Mouse (Mus musculus) heart, embryonic 16.5 days (tissue): Measurements from ENCODE around the gene Dnajc6. TPM values are rescaled to one million over a fixed set of nuclear protein-coding genes. Genes with fewer than 3 reads are reported as not detected.

Experiments used
- ATAC-seq: fragments of 200-750 bp; cut with Nextera tagmentation; replicated peaks from 2 replicates; pipeline ENCODE4 v1.8.0; 2017; ENCODE audit warnings: moderate number of reproducible peaks; ENCODE audit not compliant: insufficient read depth, low FRiP score; ENCODE audit errors: extremely low read depth
- H3K27ac ChIP-seq: fragments of 300-500 bp; sonication (generic); 2 replicates; pipeline ENCODE4 v1.5.1; 2014; ENCODE audit warnings: mild to moderate bottlenecking, low read length, control low read depth, moderate library complexity
- H3K27me3 ChIP-seq: fragments of 300-500 bp; sonication (generic); 2 replicates; pipeline ENCODE4 v1.6.1; 2014; ENCODE audit warnings: low read length, mixed read lengths; ENCODE audit not compliant: control insufficient read depth, insufficient read depth
- H3K36me3 ChIP-seq: fragments of 300-500 bp; sonication (generic); 2 replicates; pipeline ENCODE4 v1.6.1; 2014; ENCODE audit not compliant: control insufficient read depth, insufficient read depth
- H3K4me1 ChIP-seq: fragments of 300-500 bp; sonication (generic); 2 replicates; pipeline ENCODE4 v1.6.1; 2014; ENCODE audit warnings: low read length, mixed read lengths; ENCODE audit not compliant: control insufficient read depth, insufficient read depth
- H3K4me2 ChIP-seq: fragments of 300-500 bp; sonication (generic); 2 replicates; pipeline ENCODE4 v1.6.1; 2014; ENCODE audit warnings: low read depth, mild to moderate bottlenecking, control low read depth, low read length
- H3K4me3 ChIP-seq: fragments of 300-500 bp; sonication (generic); 2 replicates; pipeline ENCODE4 v1.5.1; 2014; ENCODE audit warnings: mild to moderate bottlenecking, control low read depth, low read length
- H3K9ac ChIP-seq: fragments of 300-500 bp; sonication (generic); 2 replicates; pipeline ENCODE4 v1.6.1; 2014; ENCODE audit warnings: low read length, control low read depth
- H3K9me3 ChIP-seq: fragments of 300-500 bp; sonication (generic); replicated peaks from 2 replicates; pipeline ENCODE4 v1.6.1; 2016; ENCODE audit warnings: low read length; ENCODE audit not compliant: control insufficient read depth
- WGBS: fragments of 180-500 bp; shearing (Covaris S2); extraction: QIAGEN DNeasy Blood & Tissue Kit; methylation state at CpG from one replicate; pipeline ENCODE4 v1.1.7; 2014; 5-methylcytosine and 5-hydroxymethylcytosine counted together
- polyA plus RNA-seq: library from polyadenylated mRNA; unstranded; fragments of >200 nt; fragmentation: Nextera tagmentation; extraction: Ambion mirVana; gene quantifications from 2 replicates; pipeline ENCODE4 v1.2.1, GENCODE M21; 2015

The Dnajc6 gene
- polyA plus RNA-seq, 1 experiment from 2014 or later, result 1.7 TPM

GRCm38 (mm10) chr4:101569076-101569475 is 72.6 kb downstream of the Dnajc6 start:
- Histone ChIP-seq H3K27ac (no peak overlapping the region), H3K27me3 (no peaks in the 10 kb centered on the region), H3K4me2 (no peak overlapping the region), H3K36me3 (no peaks in the 10 kb centered on the region), H3K9ac (no peak overlapping the region), H3K9me3 (no peaks in the 10 kb centered on the region), H3K4me1 (no peaks in the 10 kb centered on the region), H3K4me3 (no peak overlapping the region)
- 55% methylated on average over 7 of the region's 7 CpGs for WGBS
- no peak for ATAC-seq

GRCm38 (mm10) chr4:101572142-101572541 is 75.7 kb downstream of the Dnajc6 start:
- no peaks in the 10 kb centered on the region for H3K36me3 ChIP-seq
- no peak for ATAC-seq
- no peaks in the 10 kb centered on the region for H3K27me3 ChIP-seq
- H3K9ac ChIP-seq, result no peak overlapping the region
- WGBS, result 68% methylated on average over 2 of the region's 2 CpGs
- no peaks in the 10 kb centered on the region for H3K9me3 ChIP-seq
- no peak overlapping the region for H3K4me3 ChIP-seq
- no peaks in the 10 kb centered on the region for H3K4me1 ChIP-seq
- H3K4me2 ChIP-seq, result no peak overlapping the region
- H3K27ac ChIP-seq, result no peak overlapping the region

DNA sequence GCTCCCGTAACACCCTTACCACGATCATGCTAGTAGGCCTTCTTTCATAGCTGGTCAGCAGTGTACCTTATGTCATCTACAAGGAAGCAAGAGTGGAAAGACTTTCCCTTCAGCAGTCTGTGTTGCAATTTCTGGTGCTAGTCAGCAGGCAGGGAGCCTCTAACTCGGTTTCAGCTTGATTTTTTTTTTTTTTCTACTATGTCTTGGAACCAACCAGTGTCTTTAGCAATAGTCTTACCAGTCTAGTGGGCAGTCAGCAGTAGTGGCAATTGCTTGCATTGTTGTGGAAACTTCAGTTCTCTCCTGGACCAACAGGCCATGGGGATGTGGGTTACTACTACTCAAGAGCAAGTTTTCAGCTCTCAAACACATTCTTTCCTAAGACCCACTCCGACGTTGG is 78.9 kb downstream of the Dnajc6 start:
- no peak overlapping the region for H3K9ac ChIP-seq
- 82% methylated on average over 5 of the region's 5 CpGs for WGBS
- no peaks in the 10 kb centered on the region for H3K4me1 ChIP-seq
- H3K27ac ChIP-seq, result no peak overlapping the region
- no peaks in the 10 kb centered on the region for H3K36me3 ChIP-seq
- no peaks in the 10 kb centered on the region for H3K9me3 ChIP-seq
- no peak overlapping the region for H3K4me3 ChIP-seq
- no peak overlapping the region for H3K4me2 ChIP-seq
- H3K27me3 ChIP-seq, result no peaks in the 10 kb centered on the region
- ATAC-seq, result no peak

DNA sequence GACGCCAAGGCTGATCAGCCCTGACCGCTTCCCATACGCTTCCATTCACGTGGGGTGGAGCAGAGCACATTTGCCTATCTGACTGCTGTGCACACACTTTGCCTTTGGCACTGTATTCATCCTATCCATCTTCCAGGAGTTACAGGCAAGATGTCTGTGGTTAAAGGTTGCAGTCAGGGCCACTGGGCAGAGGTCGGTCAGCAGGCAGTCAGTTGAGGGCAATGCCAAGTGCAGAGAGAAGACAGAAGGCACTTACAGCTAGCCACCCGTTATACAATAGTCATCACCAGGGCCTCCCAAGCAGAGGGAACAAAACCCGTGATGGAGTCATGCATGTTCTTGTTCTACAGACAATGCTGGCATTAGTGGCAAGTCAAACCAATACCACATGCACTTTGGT is 82.3 kb downstream of the Dnajc6 start:
- no peaks in the 10 kb centered on the region for H3K9me3 ChIP-seq
- no peaks in the 10 kb centered on the region for H3K4me1 ChIP-seq
- no peaks in the 10 kb centered on the region for H3K27me3 ChIP-seq
- H3K4me3 ChIP-seq, result no peak overlapping the region
- no peak for ATAC-seq
- 78% methylated on average over 7 of the region's 7 CpGs for WGBS
- H3K36me3 ChIP-seq, result no peaks in the 10 kb centered on the region
- no peak overlapping the region for H3K27ac ChIP-seq
- H3K9ac ChIP-seq, result no peak overlapping the region
- no peak overlapping the region for H3K4me2 ChIP-seq

DNA sequence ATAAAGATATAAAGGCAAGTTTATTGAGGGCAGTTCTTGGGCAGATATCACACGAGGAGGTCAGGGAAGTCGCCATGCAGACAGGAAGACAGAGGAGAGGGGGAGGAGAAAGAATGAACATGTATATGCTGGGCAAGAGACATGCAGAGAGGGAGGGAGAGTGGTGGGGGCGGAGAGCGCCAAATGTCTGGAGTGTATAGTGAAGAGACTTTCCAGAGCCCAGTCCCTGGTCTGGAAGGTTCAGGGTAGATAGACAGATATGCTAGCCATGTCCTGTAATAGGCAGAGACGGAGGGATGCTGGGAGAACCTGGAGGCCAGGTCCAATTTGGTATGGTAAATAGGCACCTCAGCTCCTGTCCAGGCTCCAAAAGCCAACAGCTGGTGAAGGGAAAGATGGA is 83.1 kb downstream of the Dnajc6 start:
- Histone ChIP-seq H3K27ac (no peak overlapping the region), H3K4me3 (no peak overlapping the region), H3K36me3 (no peaks in the 10 kb centered on the region), H3K4me2 (no peak overlapping the region), H3K27me3 (no peaks in the 10 kb centered on the region), H3K9me3 (no peaks in the 10 kb centered on the region), H3K4me1 (no peaks in the 10 kb centered on the region), H3K9ac (no peak overlapping the region)
- ATAC-seq, result no peak
- WGBS, result 56% methylated on average over 5 of the region's 5 CpGs

DNA sequence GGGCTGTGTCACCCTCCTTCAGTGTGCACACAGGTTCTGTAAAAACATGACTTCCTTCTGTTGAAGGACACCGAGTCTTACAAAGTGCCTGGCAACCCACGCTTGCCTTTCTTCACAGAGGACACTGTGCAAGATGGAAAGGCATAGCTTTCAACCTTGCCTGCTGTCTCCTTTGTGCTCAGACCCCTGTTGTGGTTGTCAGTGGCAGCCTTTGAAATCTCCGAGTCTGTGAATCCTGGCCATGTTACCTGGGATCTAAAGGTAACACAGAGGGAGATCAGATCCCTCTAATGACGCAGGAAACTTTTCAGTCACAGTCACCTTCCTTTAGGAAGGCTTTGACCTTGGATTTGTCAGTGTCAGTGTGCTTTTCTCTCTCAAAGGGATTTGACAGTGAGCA is 84.7 kb downstream of the Dnajc6 start:
- ATAC-seq, result no peak
- H3K4me2 ChIP-seq, result no peak overlapping the region
- no peaks in the 10 kb centered on the region for H3K9me3 ChIP-seq
- no peak overlapping the region for H3K4me3 ChIP-seq
- 72% methylated on average over 4 of the region's 4 CpGs for WGBS
- no peak overlapping the region for H3K9ac ChIP-seq
- no peak overlapping the region for H3K27ac ChIP-seq
- H3K4me1 ChIP-seq, result no peaks in the 10 kb centered on the region
- H3K36me3 ChIP-seq, result no peaks in the 10 kb centered on the region
- H3K27me3 ChIP-seq, result no peaks in the 10 kb centered on the region

DNA sequence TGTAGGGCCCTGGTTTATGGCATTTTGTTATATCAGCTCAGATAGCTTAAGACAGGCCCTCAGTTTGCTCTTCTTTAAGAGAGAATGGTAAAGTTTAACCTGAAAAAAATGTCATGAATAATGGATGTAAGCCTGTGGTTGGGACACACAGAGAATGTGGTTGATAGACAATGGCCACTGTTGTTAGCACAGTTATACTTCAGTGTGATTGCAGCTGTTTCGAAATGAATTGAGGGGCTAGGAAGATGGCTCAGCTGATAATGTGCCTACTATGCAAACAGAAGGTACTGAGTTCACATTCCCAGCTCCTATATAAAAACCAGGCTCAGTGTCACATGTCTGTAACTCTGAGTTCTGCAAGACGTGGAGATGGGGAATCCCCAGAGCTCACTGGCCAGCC is 86.4 kb downstream of the Dnajc6 start:
- H3K4me3 ChIP-seq, result no peak overlapping the region
- H3K36me3 ChIP-seq, result no peaks in the 10 kb centered on the region
- H3K27me3 ChIP-seq, result no peaks in the 10 kb centered on the region
- H3K9ac ChIP-seq, result no peak overlapping the region
- H3K27ac ChIP-seq, result no peak overlapping the region
- no peaks in the 10 kb centered on the region for H3K4me1 ChIP-seq
- WGBS, result 63% methylated on average over 2 of the region's 2 CpGs
- ATAC-seq, result no peak
- no peak overlapping the region for H3K4me2 ChIP-seq
- H3K9me3 ChIP-seq, result no peaks in the 10 kb centered on the region

- WGBS, result 68% methylated on average over 19 of the region's 19 CpGs
- H3K9me3 ChIP-seq, result no peaks in the 10 kb centered on the region
- H3K36me3 ChIP-seq, result no peaks in the 10 kb centered on the region
- no peaks in the 10 kb centered on the region for H3K27me3 ChIP-seq
- H3K4me2 ChIP-seq, result no peak overlapping the region
- H3K27ac ChIP-seq, result no peak overlapping the region
- no peak for ATAC-seq
- H3K9ac ChIP-seq, result no peak overlapping the region
- no peak overlapping the region for H3K4me3 ChIP-seq
- no peaks in the 10 kb centered on the region for H3K4me1 ChIP-seq
Observed at GRCm38 (mm10) chr4:101584524-101585454, 88.3 kb downstream of the Dnajc6 start.

GRCm38 (mm10) chr4:101585455-101586184 is 89.2 kb downstream of the Dnajc6 start:
- no peak for ATAC-seq
- no peaks in the 10 kb centered on the region for H3K36me3 ChIP-seq
- no peaks in the 10 kb centered on the region for H3K4me1 ChIP-seq
- no peaks in the 10 kb centered on the region for H3K9me3 ChIP-seq
- H3K4me3 ChIP-seq, result no peak overlapping the region
- no peak overlapping the region for H3K27ac ChIP-seq
- H3K4me2 ChIP-seq, result no peak overlapping the region
- H3K27me3 ChIP-seq, result no peaks in the 10 kb centered on the region
- H3K9ac ChIP-seq, result no peak overlapping the region
- WGBS, result 42% methylated on average over 8 of the region's 8 CpGs
